Mouse (Mus musculus) cerebellum, adult 2 months (tissue): ENCODE measurements around the gene Gm10184.

Source experiments
- CTCF ChIP-seq: fragments of 200-500 bp; IDR thresholded peaks from 2 replicates; pipeline ENCODE4 v1.5.1; 2011; ENCODE audit warnings: low read depth, mild to moderate bottlenecking, control low read depth, low read length, moderate library complexity, borderline replicate concordance; ENCODE audit not compliant: insufficient read depth
- POLR2A ChIP-seq: fragments of 200-500 bp; IDR thresholded peaks from 2 replicates; pipeline ENCODE4 v1.6.1; 2011; ENCODE audit warnings: low read length, control low read depth, borderline replicate concordance; ENCODE audit not compliant: insufficient read depth

DNA sequence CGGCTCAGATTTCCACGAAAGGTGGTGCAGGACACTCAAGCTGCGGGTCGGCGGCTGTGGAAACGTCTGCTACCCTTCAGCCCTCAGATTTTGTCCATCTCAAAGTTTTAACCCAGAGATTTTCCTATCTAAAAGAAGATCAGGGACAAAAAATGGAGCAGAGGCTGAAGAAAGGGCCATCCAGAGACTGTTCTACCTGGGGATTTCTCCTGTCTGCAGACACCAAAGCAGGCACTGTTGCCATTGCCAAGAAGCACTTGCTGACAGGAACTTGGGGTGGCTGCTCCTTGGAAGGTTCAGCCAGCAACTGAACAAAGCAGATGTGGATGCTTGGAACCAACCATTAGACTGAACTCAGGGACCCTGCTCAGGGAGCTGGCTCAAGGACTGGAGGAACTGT lies at the start of gene Gm10184:
- TF ChIP-seq POLR2A (no peak), CTCF (no peak)
